In the genomic region with DNA sequence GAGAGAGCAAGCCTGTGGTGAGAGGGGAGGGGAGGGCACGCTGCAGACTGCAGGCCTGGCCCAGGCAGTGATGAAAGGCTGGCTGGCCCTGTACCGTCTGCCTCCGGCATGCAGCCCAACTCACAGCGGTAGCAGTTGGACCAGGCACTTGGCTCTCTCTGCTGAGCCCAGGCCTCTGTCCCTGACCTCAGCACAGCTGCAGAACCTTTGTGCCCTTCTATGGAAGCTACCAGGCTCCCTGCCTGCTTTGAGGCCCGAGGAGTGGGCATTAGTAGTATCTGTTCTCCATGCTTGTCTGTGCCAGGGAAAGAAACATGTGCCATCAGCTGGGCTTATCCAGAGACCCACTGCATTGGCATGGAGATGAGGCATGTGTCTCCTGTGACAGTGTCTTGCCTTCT, we compare ENCODE assay signal across 9 mouse cellular contexts.
DNase-seq lines count a peak whose midpoint lies in the region; ATAC-seq and TF ChIP-seq lines count a peak whose summit lies in the region.
"Had no signal": no experiment of that assay in that cellular context is flagged by ENCODE, and none has a peak within 500 bp of the region (broad histone marks: within the 10 kb centered on the region; RNA-seq: fewer than 3 reads in every experiment).

No protein-coding gene starts in this region.

- peak; percentile 69 for ATAC-seq in forebrain, embryonic 15.5 days (replicated peaks)
- ATAC-seq in monocyte, adult 5-6 weeks (replicated peaks; ENCODE audit: insufficient number of reproducible peaks, low FRiP score, low TSS enrichment, poor library complexity, severe bottlenecking), result no peak
- no peak for ATAC-seq in kidney, embryonic 15.5 days (replicated peaks; ENCODE audit: low FRiP score)

- no peak overlapping the region for H3K4me2 ChIP-seq in forebrain, embryonic 15.5 days (replicated peaks)
- no peak overlapping the region for H3K4me2 ChIP-seq in kidney, embryonic 15.5 days
- H3K4me2 ChIP-seq: neural tube, embryonic 12.5 days had no signal

- H3K27ac ChIP-seq in forebrain, embryonic 15.5 days (replicated peaks), result peak overlapping the region; percentile 55
- peak overlapping the region; percentile 78 for H3K27ac ChIP-seq in limb, embryonic 10.5 days
- H3K27ac ChIP-seq in kidney, embryonic 15.5 days, result no peak overlapping the region
- H3K27ac ChIP-seq: kidney, postnatal 0 days; neural tube, embryonic 12.5 days had no signal

- no peak for TF ChIP-seq CTCF in brain, embryonic 14.5 days (IDR thresholded peaks at IDR 0.05; ENCODE audit: borderline replicate concordance, extremely low read depth, insufficient read depth, insufficient read length)

- H3K4me3 ChIP-seq in forebrain, embryonic 15.5 days, result no peak overlapping the region
- H3K4me3 ChIP-seq in limb, embryonic 10.5 days, result no peak overlapping the region
- no peak overlapping the region for H3K4me3 ChIP-seq in kidney, embryonic 15.5 days (replicated peaks)
- H3K4me3 ChIP-seq: neural tube, embryonic 12.5 days had no signal

- peak; percentile 81 for DNase-seq in adrenal gland, adult 2 months
- DNase-seq in brain, embryonic 14.5 days (ENCODE audit: low read depth), result peak; percentile 74
- peak; percentile 56 to 63 for DNase-seq in heart, postnatal 10 days
- no peak for DNase-seq in limb, embryonic 10.5 days (ENCODE audit: low spot score)

- no peak overlapping the region for H3K9ac ChIP-seq in forebrain, embryonic 15.5 days (replicated peaks)
- H3K9ac ChIP-seq in kidney, embryonic 15.5 days, result no peak overlapping the region
- H3K9ac ChIP-seq: neural tube, embryonic 12.5 days had no signal

- H3K27me3 ChIP-seq in forebrain, embryonic 15.5 days, result no peaks in the 10 kb centered on the region
- H3K27me3 ChIP-seq in limb, embryonic 10.5 days (ENCODE audit: low read depth, poor library complexity, severe bottlenecking), result 0 out of 2 replicates have a peak, but pooled peaks cover 4% of the 10 kb centered on the region
- no peaks in the 10 kb centered on the region for H3K27me3 ChIP-seq in kidney, embryonic 15.5 days

- 20% methylated on average over 5 of the region's 5 CpGs for WGBS in forebrain, embryonic 15.5 days
- WGBS in limb, embryonic 10.5 days, result 42% methylated on average over 5 of the region's 5 CpGs
- WGBS in kidney, embryonic 15.5 days, result 50% methylated on average over 5 of the region's 5 CpGs

- H3K4me1 ChIP-seq in forebrain, embryonic 15.5 days, result peaks cover 11% of the 10 kb centered on the region; the same call in 1 of the 2 replicates
- peaks cover 21% of the 10 kb centered on the region for H3K4me1 ChIP-seq in limb, embryonic 10.5 days
- no peaks in the 10 kb centered on the region for H3K4me1 ChIP-seq in kidney, embryonic 15.5 days
- H3K4me1 ChIP-seq: neural tube, embryonic 12.5 days had no signal

- no peaks in the 10 kb centered on the region for H3K9me3 ChIP-seq in forebrain, embryonic 15.5 days
- H3K9me3 ChIP-seq in limb, embryonic 10.5 days (replicated peaks), result no peaks in the 10 kb centered on the region
- H3K9me3 ChIP-seq in kidney, embryonic 15.5 days (replicated peaks), result no peaks in the 10 kb centered on the region
- H3K9me3 ChIP-seq: neural tube, embryonic 12.5 days had no signal

- intact Hi-C loops in heart, postnatal 10 days (cut with DNase I), result no loop called here

- no peaks in the 10 kb centered on the region for H3K36me3 ChIP-seq in forebrain, embryonic 15.5 days
- H3K36me3 ChIP-seq in limb, embryonic 10.5 days, result no peaks in the 10 kb centered on the region
- no peaks in the 10 kb centered on the region for H3K36me3 ChIP-seq in kidney, embryonic 15.5 days
- H3K36me3 ChIP-seq: neural tube, embryonic 12.5 days had no signal

- TF ChIP-seq POLR2A in brain, embryonic 14.5 days (IDR thresholded peaks at IDR 0.05; ENCODE audit: borderline replicate concordance, extremely low read depth, insufficient read depth, insufficient read length, poor library complexity, severe bottlenecking), result no peak
